Mouse (Mus musculus): ENCODE data around the gene Zbtb6. TPM values are rescaled to one million over a fixed set of nuclear protein-coding genes. Genes with fewer than 3 reads are reported as not detected.

The Zbtb6 gene
- total RNA-seq (2014; fragmentation: Nextera tagmentation) (33.8 and 34.4 TPM in 2 replicates), total RNA-seq (2017) (43.4 and 48.2 TPM in 2 replicates), polyA plus RNA-seq (2012) (0.55 and 0.98 TPM in 2 replicates)

- Histone ChIP-seq H3K4me1 (ENCODE audit: insufficient read depth, low read depth, low read length) (peaks cover 19% of the 10 kb centered on the region), H3K4me3 (ENCODE audit: low read depth, low read length) (peak within 1 kb of the TSS; percentile 90), H3K9me3 (replicated peaks) (no peaks in the 10 kb centered on the region), H3K27me3 (ENCODE audit: insufficient read depth, low read length) (no peaks in the 10 kb centered on the region), H3K36me3 (replicated peaks) (peaks cover 27% of the 10 kb centered on the region)
- ATAC-seq (ENCODE audit: extremely low read depth, insufficient number of reproducible peaks, low FRiP score, poor library complexity, severe bottlenecking) (peak; percentile 97), DNase-seq (ENCODE audit: low spot score) (peak; percentile 89)
- TF ChIP-seq POLR2AphosphoS5 (IDR thresholded peaks at IDR 0.05; ENCODE audit: insufficient replicate concordance, low read depth, low read length) (no peak), GATA1 (IDR thresholded peaks at IDR 0.05; ENCODE audit: borderline replicate concordance, low read length) (no peak), TAL1 (conservative IDR thresholded peaks at IDR 0.05; ENCODE audit: low read depth, low read length) (no peak), GATA2 (IDR thresholded peaks at IDR 0.05; ENCODE audit: borderline replicate concordance, low read depth, low read length) (no peak)
Observed at GRCm38 (mm10) chr2:37442611-37443591, at the start of gene Zbtb6, which contains the start of the genes Zbtb26 and Rabgap1. Zbtb6 (minus strand) TSS chr2:37443171. Zbtb26 (minus strand) TSS chr2:37443135. Rabgap1 (plus strand) TSS chr2:37443279.

- no peaks in the 10 kb centered on the region for H3K27me3 ChIP-seq (ENCODE audit: insufficient read depth, low read length)
- DNase-seq (ENCODE audit: low spot score) (no peak), ATAC-seq (ENCODE audit: extremely low read depth, insufficient number of reproducible peaks, low FRiP score, poor library complexity, severe bottlenecking) (no peak)
- H3K36me3 ChIP-seq (replicated peaks): peaks cover 56% of the 10 kb centered on the region
- H3K4me3 ChIP-seq (ENCODE audit: low read depth, low read length): no peak overlapping the region
- H3K9me3 ChIP-seq (replicated peaks): no peaks in the 10 kb centered on the region
- H3K4me1 ChIP-seq (ENCODE audit: insufficient read depth, low read depth, low read length): peaks cover 16% of the 10 kb centered on the region; the same call in 1 of the 2 replicates
- no peak for TF ChIP-seq GATA1 (IDR thresholded peaks at IDR 0.05; ENCODE audit: borderline replicate concordance, low read length)
- no peak for TF ChIP-seq POLR2AphosphoS5 (IDR thresholded peaks at IDR 0.05; ENCODE audit: insufficient replicate concordance, low read depth, low read length)
- no peak for TF ChIP-seq CTCF (IDR thresholded peaks at IDR 0.05; ENCODE audit: low read depth, low read length)
- TF ChIP-seq GATA2 (IDR thresholded peaks at IDR 0.05; ENCODE audit: borderline replicate concordance, low read depth, low read length): no peak
- TF ChIP-seq TAL1 (conservative IDR thresholded peaks at IDR 0.05; ENCODE audit: low read depth, low read length): no peak
Observed at GRCm38 (mm10) chr2:37488956-37489355, 46.0 kb upstream of the Zbtb6 start.

GRCm38 (mm10) chr2:37486408-37486807, 43.4 kb upstream of the Zbtb6 start:
- peaks cover 49% of the 10 kb centered on the region for H3K36me3 ChIP-seq (replicated peaks)

DNA sequence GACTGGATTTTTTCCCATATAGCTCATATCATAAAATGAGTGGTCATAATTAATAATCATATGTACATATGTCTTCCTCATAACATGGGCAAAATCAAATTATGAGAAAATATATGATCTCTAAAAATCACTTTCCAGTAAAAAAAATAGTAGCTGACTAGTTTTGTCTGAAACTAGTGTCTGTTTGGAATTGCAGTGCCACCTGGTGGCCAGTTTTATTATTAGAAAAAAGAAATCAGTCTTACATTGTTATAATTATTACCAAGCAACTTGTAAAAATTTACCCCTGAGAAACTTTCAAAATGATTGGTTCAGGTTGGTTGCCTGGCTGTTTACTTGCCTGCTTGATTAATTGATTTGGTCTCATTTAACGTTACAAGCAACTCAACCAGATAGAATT, 42.4 kb upstream of the Zbtb6 start:
- TF ChIP-seq CTCF (IDR thresholded peaks at IDR 0.05; ENCODE audit: low read depth, low read length): no peak
- no peak for TF ChIP-seq GATA2 (IDR thresholded peaks at IDR 0.05; ENCODE audit: borderline replicate concordance, low read depth, low read length)
- no peak for TF ChIP-seq GATA1 (IDR thresholded peaks at IDR 0.05; ENCODE audit: borderline replicate concordance, low read length)
- no peak for TF ChIP-seq TAL1 (conservative IDR thresholded peaks at IDR 0.05; ENCODE audit: low read depth, low read length)
- TF ChIP-seq POLR2AphosphoS5 (IDR thresholded peaks at IDR 0.05; ENCODE audit: insufficient replicate concordance, low read depth, low read length): no peak
- peaks cover 46% of the 10 kb centered on the region for H3K36me3 ChIP-seq (replicated peaks)
- H3K4me3 ChIP-seq (ENCODE audit: low read depth, low read length): no peak overlapping the region
- no peaks in the 10 kb centered on the region for H3K9me3 ChIP-seq (replicated peaks)
- ATAC-seq (ENCODE audit: extremely low read depth, insufficient number of reproducible peaks, low FRiP score, poor library complexity, severe bottlenecking) (no peak), DNase-seq (ENCODE audit: low spot score) (no peak)
- no peaks in the 10 kb centered on the region for H3K27me3 ChIP-seq (ENCODE audit: insufficient read depth, low read length)
- peaks cover 35% of the 10 kb centered on the region for H3K4me1 ChIP-seq (ENCODE audit: insufficient read depth, low read depth, low read length)

More at GRCm38 (mm10) chr2:37486408-37486807, 43.4 kb upstream of the Zbtb6 start:
- Histone ChIP-seq H3K4me1 (ENCODE audit: insufficient read depth, low read depth, low read length) (peaks cover 30% of the 10 kb centered on the region), H3K9me3 (replicated peaks) (no peaks in the 10 kb centered on the region), H3K27me3 (ENCODE audit: insufficient read depth, low read length) (no peaks in the 10 kb centered on the region), H3K4me3 (ENCODE audit: low read depth, low read length) (no peak overlapping the region)
- DNase-seq (ENCODE audit: low spot score) (no peak), ATAC-seq (ENCODE audit: extremely low read depth, insufficient number of reproducible peaks, low FRiP score, poor library complexity, severe bottlenecking) (no peak)
- TF ChIP-seq POLR2AphosphoS5 (IDR thresholded peaks at IDR 0.05; ENCODE audit: insufficient replicate concordance, low read depth, low read length) (no peak), GATA1 (IDR thresholded peaks at IDR 0.05; ENCODE audit: borderline replicate concordance, low read length) (no peak), TAL1 (conservative IDR thresholded peaks at IDR 0.05; ENCODE audit: low read depth, low read length) (no peak), GATA2 (IDR thresholded peaks at IDR 0.05; ENCODE audit: borderline replicate concordance, low read depth, low read length) (no peak), CTCF (IDR thresholded peaks at IDR 0.05; ENCODE audit: low read depth, low read length) (no peak)

DNA sequence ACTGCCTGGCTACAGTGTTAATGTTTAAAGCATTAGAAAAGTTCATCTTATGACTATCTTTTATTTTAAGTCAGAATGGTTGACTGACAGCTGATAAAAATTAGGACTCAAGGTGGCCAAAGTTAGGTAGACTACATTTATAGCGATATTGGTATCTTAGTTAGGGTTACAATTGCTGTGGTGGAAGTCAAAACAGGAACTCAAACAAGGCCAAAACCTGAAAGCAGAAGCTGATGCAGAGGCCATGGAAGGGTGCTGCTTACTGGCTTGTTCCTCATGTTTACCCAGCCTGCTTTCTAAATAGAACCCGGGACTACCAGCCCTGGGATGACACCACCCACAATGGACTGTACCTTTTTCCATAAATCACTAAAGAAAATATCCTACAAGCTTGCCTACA, 41.2 kb upstream of the Zbtb6 start:
- Histone ChIP-seq H3K4me1 (ENCODE audit: insufficient read depth, low read depth, low read length) (peaks cover 35% of the 10 kb centered on the region), H3K9me3 (replicated peaks) (no peaks in the 10 kb centered on the region), H3K36me3 (replicated peaks) (peaks cover 37% of the 10 kb centered on the region), H3K4me3 (ENCODE audit: low read depth, low read length) (no peak overlapping the region), H3K27me3 (ENCODE audit: insufficient read depth, low read length) (no peaks in the 10 kb centered on the region)
- TF ChIP-seq GATA1 (IDR thresholded peaks at IDR 0.05; ENCODE audit: borderline replicate concordance, low read length) (no peak), CTCF (IDR thresholded peaks at IDR 0.05; ENCODE audit: low read depth, low read length) (no peak), TAL1 (conservative IDR thresholded peaks at IDR 0.05; ENCODE audit: low read depth, low read length) (no peak), GATA2 (IDR thresholded peaks at IDR 0.05; ENCODE audit: borderline replicate concordance, low read depth, low read length) (no peak), POLR2AphosphoS5 (IDR thresholded peaks at IDR 0.05; ENCODE audit: insufficient replicate concordance, low read depth, low read length) (no peak)
- ATAC-seq (ENCODE audit: extremely low read depth, insufficient number of reproducible peaks, low FRiP score, poor library complexity, severe bottlenecking): no peak
- DNase-seq (ENCODE audit: low spot score): no peak

DNA sequence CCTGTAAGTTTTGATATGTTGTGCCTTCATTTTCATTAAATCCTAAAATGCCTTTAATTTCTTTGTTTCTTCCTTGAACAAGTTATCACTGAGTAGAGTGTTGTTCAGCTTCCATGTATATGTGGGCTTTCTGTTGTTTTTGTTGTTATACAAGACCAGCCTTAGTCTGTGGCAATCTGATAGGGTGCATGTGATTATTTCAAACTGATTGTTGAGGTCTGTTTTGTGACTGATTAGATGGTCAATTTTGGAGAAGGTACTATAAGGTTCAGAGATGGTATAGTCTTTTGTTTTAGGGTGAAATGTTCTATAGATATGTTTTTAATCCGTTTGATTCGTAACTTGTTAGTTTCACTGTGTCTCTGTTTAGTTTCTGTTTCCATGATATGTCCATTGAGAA, 37.1 kb upstream of the Zbtb6 start:
- no peak for DNase-seq (ENCODE audit: low spot score)
- TF ChIP-seq GATA1 (IDR thresholded peaks at IDR 0.05; ENCODE audit: borderline replicate concordance, low read length) (no peak), TAL1 (conservative IDR thresholded peaks at IDR 0.05; ENCODE audit: low read depth, low read length) (peak; percentile 76)
- H3K27me3 ChIP-seq (ENCODE audit: insufficient read depth, low read length): no peaks in the 10 kb centered on the region
- peaks cover 25% of the 10 kb centered on the region for H3K4me1 ChIP-seq (ENCODE audit: insufficient read depth, low read depth, low read length)
- peaks cover 39% of the 10 kb centered on the region for H3K36me3 ChIP-seq (replicated peaks)
- peaks cover 4% of the 10 kb centered on the region for H3K9me3 ChIP-seq (replicated peaks)
- ATAC-seq (ENCODE audit: extremely low read depth, insufficient number of reproducible peaks, low FRiP score, poor library complexity, severe bottlenecking): peak; percentile 75
- H3K4me3 ChIP-seq (ENCODE audit: low read depth, low read length): no peak overlapping the region
